In genomic region chr11:33912151-33912571, GRCm38 (mm10) we compare ENCODE assay signal across 9 mouse cellular contexts. TPM values are rescaled to one million over a fixed set of nuclear protein-coding genes. Genes with fewer than 3 reads are reported as not detected.
DNase-seq lines count a peak whose midpoint lies in the region; ATAC-seq and TF ChIP-seq lines count a peak whose summit lies in the region.
"Had no signal": no experiment of that assay in that cellular context is flagged by ENCODE, and none has a peak within 500 bp of the region (broad histone marks: within the 10 kb centered on the region; RNA-seq: fewer than 3 reads in every experiment).

No protein-coding gene starts in this region.

- intact Hi-C loops in heart, postnatal 10 days (cut with DNase I), result no loop called here

- ATAC-seq in hindbrain, postnatal 0 days, result peak; percentile 60
- ATAC-seq in stomach, embryonic 16.5 days (ENCODE audit: insufficient read depth, low FRiP score), result peak; percentile 70; the same call in 1 of the 2 replicates
- ATAC-seq: liver, embryonic 12.5 days had no signal

- 24% methylated on average over 2 of the region's 2 CpGs for WGBS in heart, embryonic 10.5 days
- whole genome bisulfite sequencing in hindbrain, postnatal 0 days, result 40% methylated on average over 2 of the region's 2 CpGs
- WGBS in stomach, embryonic 16.5 days, result 22% methylated on average over 2 of the region's 2 CpGs

- no peaks in the 10 kb centered on the region for H3K36me3 ChIP-seq in heart, embryonic 10.5 days
- no peaks in the 10 kb centered on the region for H3K36me3 ChIP-seq in hindbrain, postnatal 0 days (ENCODE audit: insufficient read depth, low read length)
- H3K36me3 ChIP-seq in stomach, embryonic 16.5 days (ENCODE audit: control insufficient read depth, insufficient read depth, low read length), result no peaks in the 10 kb centered on the region
- H3K36me3 ChIP-seq: liver, embryonic 12.5 days had no signal

- H3K4me1 ChIP-seq in heart, embryonic 10.5 days, result peaks cover 40% of the 10 kb centered on the region
- peaks cover 7% of the 10 kb centered on the region for H3K4me1 ChIP-seq in hindbrain, postnatal 0 days (ENCODE audit: insufficient read depth, low read length)
- 0 out of 2 replicates have a peak, but pooled peaks cover 6% of the 10 kb centered on the region for H3K4me1 ChIP-seq in stomach, embryonic 16.5 days (ENCODE audit: control insufficient read depth, insufficient read depth, low read length)

- peak overlapping the region; percentile 18; the same call in 1 of the 2 replicates for H3K27ac ChIP-seq in heart, embryonic 10.5 days
- H3K27ac ChIP-seq in hindbrain, postnatal 0 days, result no peak overlapping the region
- H3K27ac ChIP-seq in stomach, embryonic 16.5 days (ENCODE audit: low read length), result no peak overlapping the region

- H3K4me3 ChIP-seq in heart, embryonic 10.5 days, result no peak overlapping the region
- no peak overlapping the region for H3K4me3 ChIP-seq in hindbrain, postnatal 0 days (ENCODE audit: low read length)
- no peak overlapping the region for H3K4me3 ChIP-seq in stomach, embryonic 16.5 days (replicated peaks; ENCODE audit: low read length)
- H3K4me3 ChIP-seq: liver, embryonic 12.5 days had no signal

- H3K9ac ChIP-seq in hindbrain, postnatal 0 days (replicated peaks; ENCODE audit: low read length), result no peak overlapping the region
- no peak overlapping the region for H3K9ac ChIP-seq in stomach, embryonic 16.5 days (ENCODE audit: low read length)
- H3K9ac ChIP-seq: liver, embryonic 12.5 days had no signal

- H3K27me3 ChIP-seq in heart, embryonic 10.5 days (ENCODE audit: insufficient read depth, poor library complexity, severe bottlenecking), result peaks cover 27% of the 10 kb centered on the region
- H3K27me3 ChIP-seq in hindbrain, postnatal 0 days (ENCODE audit: insufficient read depth, low read length), result 0 out of 2 replicates have a peak, but pooled peaks cover 10% of the 10 kb centered on the region
- no peaks in the 10 kb centered on the region for H3K27me3 ChIP-seq in stomach, embryonic 16.5 days (ENCODE audit: control insufficient read depth, insufficient read depth, low read length)
- H3K27me3 ChIP-seq: liver, embryonic 12.5 days had no signal

- TF ChIP-seq CTCF in hindbrain, postnatal 0 days (IDR thresholded peaks at IDR 0.05; ENCODE audit: low read depth), result no peak

- DNase-seq in heart, embryonic 10.5 days (ENCODE audit: low spot score), result no peak
- DNase-seq in heart, postnatal 10 days, result no peak
- peak; percentile 13 for DNase-seq in lung, postnatal 10 days
- DNase-seq in lung, postnatal 14 days, result no peak
- DNase-seq in hindbrain, postnatal 0 days (ENCODE audit: low spot score), result peak; percentile 64
- DNase-seq in urinary bladder, adult 2 months (ENCODE audit: low spot score), result no peak
- DNase-seq in thymus, postnatal 14 days, result no peak

- H3K9me3 ChIP-seq in heart, embryonic 10.5 days, result no peaks in the 10 kb centered on the region
- H3K9me3 ChIP-seq in hindbrain, postnatal 0 days (ENCODE audit: low read length), result peaks cover 2% of the 10 kb centered on the region; the same call in 1 of the 2 replicates
- no peaks in the 10 kb centered on the region for H3K9me3 ChIP-seq in stomach, embryonic 16.5 days (replicated peaks; ENCODE audit: control insufficient read depth, low read length)
- H3K9me3 ChIP-seq: liver, embryonic 12.5 days had no signal

- no peak overlapping the region for H3K4me2 ChIP-seq in hindbrain, postnatal 0 days (ENCODE audit: low read depth, low read length)
- H3K4me2 ChIP-seq in stomach, embryonic 16.5 days (ENCODE audit: low read depth, low read length), result no peak overlapping the region
- H3K4me2 ChIP-seq: liver, embryonic 12.5 days had no signal

RNA-seq across cellular contexts. Expression of gene Kcnmb1, which starts 50.7 kb away (rescaled TPM):
- 6.9 and 10.2 TPM in 2 replicates for polyA plus RNA-seq in heart, embryonic 10.5 days (2016; fragmentation: Nextera tagmentation; extraction: Ambion mirVana)
- total RNA-seq in heart, postnatal 10 days (2021), result 1 to 10 TPM in 1 of 2 experiments, under 1 TPM in 1; 0.99 to 1.2 TPM
- 0.11 and 0.26 TPM in 2 replicates for total RNA-seq in hindbrain, postnatal 0 days (2014; rRNA removed)
- polyA plus RNA-seq in hindbrain, postnatal 0 days (2015; fragmentation: Nextera tagmentation; extraction: Ambion mirVana), result 0.08 and 0.20 TPM in 2 replicates
- 2.6 and 2.9 TPM in 2 replicates for polyA plus RNA-seq in stomach, embryonic 16.5 days (2015; fragmentation: Nextera tagmentation; extraction: Ambion mirVana)
- polyA plus RNA-seq in urinary bladder, adult 2 months (2012; rRNA removed), result 35.2 and 43.3 TPM in 2 replicates

Comparison
In these comparisons a context has a peak if more than half of its experiments do, and no peak if none do; other contexts are left out.
1. DNase-seq: peak in lung, postnatal 10 days (single experiment) and hindbrain, postnatal 0 days (single experiment); none in heart, embryonic 10.5 days (single experiment), heart, postnatal 10 days (0 of 2), lung, postnatal 14 days (single experiment), urinary bladder, adult 2 months (single experiment) and thymus, postnatal 14 days (single experiment).